Mouse (Mus musculus): ENCODE measurements at regions not wholly inside any gene's neighbourhood (a gene's known extent, or its start where the extent isn't known, plus 50 kb on each side); places are given as distances from the start of the nearest gene placed in this dataset.

- DNase-seq (ENCODE audit: low spot score), result no peak
These were observed 57.0 kb upstream of the Gnaq start for GRCm38 (mm10) chr19:16075512-16076086.

GRCm38 (mm10) chr19:16075026-16075425 is 57.6 kb upstream of the Gnaq start:
- DNase-seq (ENCODE audit: low spot score), result no peak

- DNase-seq (ENCODE audit: low spot score), result peak; percentile 14
These were observed 65.3 kb upstream of the Gnaq start for GRCm38 (mm10) chr19:16067314-16067713.

GRCm38 (mm10) chr19:16064911-16065310 is 67.7 kb upstream of the Gnaq start:
- DNase-seq (ENCODE audit: low spot score), result no peak

GRCm38 (mm10) chr19:16063916-16064580 is 68.6 kb upstream of the Gnaq start:
- DNase-seq (ENCODE audit: low spot score), result peak; percentile 84

GRCm38 (mm10) chr19:16063533-16063915 is 69.1 kb upstream of the Gnaq start:
- no peak for DNase-seq (ENCODE audit: low spot score)

- no peak for DNase-seq (ENCODE audit: low spot score)
These were observed 70.8 kb upstream of the Gnaq start for GRCm38 (mm10) chr19:16061821-16062220.

GRCm38 (mm10) chr19:16059026-16059425 is 73.6 kb upstream of the Gnaq start:
- DNase-seq (ENCODE audit: low spot score), result no peak

GRCm38 (mm10) chr19:16050220-16051055 is 65.6 kb upstream of the Cep78 start:
- DNase-seq (ENCODE audit: low spot score), result no peak

GRCm38 (mm10) chr19:16049646-16050045 is 64.9 kb upstream of the Cep78 start:
- DNase-seq (ENCODE audit: low spot score), result no peak

- DNase-seq (ENCODE audit: low spot score), result no peak
These were observed 62.2 kb upstream of the Cep78 start for GRCm38 (mm10) chr19:16046977-16047376.

- no peak for DNase-seq (ENCODE audit: low spot score)
These were observed 60.5 kb upstream of the Cep78 start for GRCm38 (mm10) chr19:16045261-16045660.

- DNase-seq (ENCODE audit: low spot score), result no peak
These were observed 59.4 kb upstream of the Cep78 start for GRCm38 (mm10) chr19:16044169-16044568.

- no peak for DNase-seq (ENCODE audit: low spot score)
These were observed 58.2 kb upstream of the Cep78 start for GRCm38 (mm10) chr19:16043007-16043406.

- DNase-seq (ENCODE audit: low spot score), result no peak
These were observed 57.1 kb upstream of the Cep78 start for GRCm38 (mm10) chr19:16041891-16042290.

GRCm38 (mm10) chr19:16037806-16038205 is 53.0 kb upstream of the Cep78 start:
- no peak for DNase-seq (ENCODE audit: low spot score)

All from urinary bladder, postnatal 14 days (tissue).